ENCODE assay signal across 23 mouse cellular contexts in the genomic region with DNA sequence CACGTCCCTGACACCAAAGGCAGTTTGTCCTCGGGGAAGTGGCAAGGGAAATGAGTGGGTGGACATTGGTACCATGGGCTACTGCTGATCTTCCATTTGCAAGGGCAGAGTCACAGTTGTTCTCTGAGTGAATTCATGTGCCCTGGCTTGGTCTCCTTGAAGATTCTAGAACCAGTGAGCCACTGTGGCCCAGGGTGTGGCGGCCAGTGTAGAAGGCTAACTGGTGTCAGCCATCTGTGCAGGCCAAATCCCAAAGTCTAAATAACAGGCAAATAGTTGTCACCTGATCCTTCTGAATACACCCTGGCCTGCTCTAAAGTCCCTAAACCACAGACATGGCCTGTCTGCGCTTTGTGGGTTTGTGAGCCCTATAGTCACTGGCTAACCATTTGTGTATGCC.
DNase-seq lines count a peak whose midpoint lies in the region; TF ChIP-seq lines count a peak whose summit lies in the region.
"Had no signal": no experiment of that assay in that cellular context is flagged by ENCODE, and none has a peak within 500 bp of the region (broad histone marks: within the 10 kb centered on the region; RNA-seq: fewer than 3 reads in every experiment).

No protein-coding gene starts in this region.

- H3ac ChIP-seq in C2C12 (ENCODE audit: control insufficient read depth, insufficient read length, low read depth) = no peak overlapping the region
- H3ac ChIP-seq in myocyte (ENCODE audit: control insufficient read depth, insufficient read length) = no peak overlapping the region

- peak; percentile 61 for DNase-seq in heart, adult 11 months
- DNase-seq in heart, adult 2 months = no peak
- peak; percentile 5 for DNase-seq in 3T3-L1 (ENCODE audit: low read depth, low spot score)
- DNase-seq in left cerebral cortex, adult 8-10 months (ENCODE audit: low spot score in 2 of 2) = no peak
- DNase-seq in right cerebral cortex, postnatal 36 days (ENCODE audit: low spot score in 2 of 2) = no peak
- no peak for DNase-seq in ovary, postnatal 10 days (ENCODE audit: low spot score)
- DNase-seq: adrenal gland, adult 2 months; adrenal gland, postnatal 10 days; adrenal gland, postnatal 25 days; B cell, adult 2 months; cerebellum, adult 11 months; cerebellum, adult 18-20 months; cerebellum, adult 8-10 months; cerebellum, adult 9-11 months; cerebellum, postnatal 14 days; cerebellum, postnatal 36 days; embryo, embryonic 11 days; forebrain, postnatal 0 days had no signal

- H3K4me2 ChIP-seq in myocyte (ENCODE audit: low read depth) = peak overlapping the region; percentile 38
- H3K4me2 ChIP-seq: embryonic facial prominence, embryonic 12.5 days; forebrain, embryonic 13.5 days; forebrain, embryonic 15.5 days had no signal

- TF ChIP-seq POLR2A in heart, adult 2 months (IDR thresholded peaks at IDR 0.05; ENCODE audit: insufficient read depth, low read depth, low read length) = no peak
- no peak for TF ChIP-seq POLR2A in myocyte (IDR thresholded peaks at IDR 0.05; ENCODE audit: insufficient read length, low read depth)

- TF ChIP-seq CTCF in heart, adult 2 months (IDR thresholded peaks at IDR 0.05) = no peak
- no peak for TF ChIP-seq CTCF in C2C12 (IDR thresholded peaks at IDR 0.05; ENCODE audit: control insufficient read depth, insufficient read depth, insufficient read length)

- no peaks in the 10 kb centered on the region for H3K36me3 ChIP-seq in heart, adult 2 months (ENCODE audit: control insufficient read depth, insufficient read depth, low read length)
- H3K36me3 ChIP-seq in C2C12 (ENCODE audit: control insufficient read depth, insufficient read depth) (no peaks in the 10 kb centered on the region), myocyte (ENCODE audit: control insufficient read depth, insufficient read depth) (no peaks in the 10 kb centered on the region)
- H3K36me3 ChIP-seq: embryonic facial prominence, embryonic 12.5 days; forebrain, embryonic 15.5 days had no signal

- no peaks in the 10 kb centered on the region for H3K4me1 ChIP-seq in heart, adult 2 months (ENCODE audit: control insufficient read depth, insufficient read depth, low read length)
- H3K4me1 ChIP-seq: embryonic facial prominence, embryonic 12.5 days; forebrain, embryonic 13.5 days; forebrain, embryonic 15.5 days had no signal

- H3K79me2 ChIP-seq in heart, adult 2 months (replicated peaks; ENCODE audit: control insufficient read depth, insufficient read depth, low read length) = no peaks in the 10 kb centered on the region
- H3K79me2 ChIP-seq in C2C12 (ENCODE audit: control insufficient read depth, insufficient read depth) (no peaks in the 10 kb centered on the region), myocyte (ENCODE audit: control insufficient read depth, insufficient read depth) (no peaks in the 10 kb centered on the region)

- H3K4me3 ChIP-seq in heart, adult 2 months = no peak overlapping the region
- H3K4me3 ChIP-seq in C2C12 (ENCODE audit: insufficient read depth, poor library complexity, severe bottlenecking) (no peak overlapping the region), myocyte (no peak overlapping the region)
- H3K4me3 ChIP-seq: embryonic facial prominence, embryonic 12.5 days; forebrain, embryonic 13.5 days; forebrain, embryonic 15.5 days had no signal

- H3K27ac ChIP-seq in heart, adult 2 months = no peak overlapping the region
- H3K27ac ChIP-seq: embryonic facial prominence, embryonic 12.5 days; forebrain, embryonic 13.5 days; forebrain, embryonic 15.5 days had no signal

- WGBS in heart, adult 2 months = 88% methylated on average over 4 of the region's 4 CpGs

- intact Hi-C loops in heart, adult 2 months (cut with DNase I) = no loop called here

- no peaks in the 10 kb centered on the region for H3K27me3 ChIP-seq in heart, adult 2 months (ENCODE audit: control insufficient read depth, insufficient read depth, low read length)
- H3K27me3 ChIP-seq in C2C12 (ENCODE audit: control insufficient read depth, insufficient read depth, insufficient read length) (no peaks in the 10 kb centered on the region), myocyte (ENCODE audit: control insufficient read depth, insufficient read depth, insufficient read length) (no peaks in the 10 kb centered on the region)
- H3K27me3 ChIP-seq: embryonic facial prominence, embryonic 12.5 days; forebrain, embryonic 13.5 days; forebrain, embryonic 15.5 days had no signal

- no peak for TF ChIP-seq EP300 in heart, adult 2 months (IDR thresholded peaks at IDR 0.05; ENCODE audit: insufficient read depth, low read depth, low read length)

- no peak overlapping the region for H3K9ac ChIP-seq in heart, adult 2 months (ENCODE audit: low read depth, low read length)
- H3K9ac ChIP-seq: embryonic facial prominence, embryonic 12.5 days; forebrain, embryonic 13.5 days; forebrain, embryonic 15.5 days; forebrain, postnatal 0 days had no signal

- H3K79me3 ChIP-seq in C2C12 (ENCODE audit: low read depth) = no peaks in the 10 kb centered on the region

TF ChIP-seq in C2C12, 6 proteins besides CTCF, POLR2A, EP300 and RAD21:
- TF ChIP-seq MYOG (IDR thresholded peaks at IDR 0.05; ENCODE audit: control insufficient read depth, extremely low read depth, insufficient read length) (no peak), USF1 (IDR thresholded peaks at IDR 0.05; ENCODE audit: low read depth) (peak; percentile 11), MYOD1 (IDR thresholded peaks at IDR 0.05; ENCODE audit: control insufficient read depth, insufficient read length, low read depth) (peak; percentile 15), MAX (IDR thresholded peaks at IDR 0.05) (no peak), CEBPB (IDR thresholded peaks at IDR 0.05; ENCODE audit: low read depth) (no peak), FOSL1 (IDR thresholded peaks at IDR 0.05; ENCODE audit: insufficient read depth, low read length, poor library complexity, severe bottlenecking) (no peak)

TF ChIP-seq in myocyte, 11 proteins besides CTCF, POLR2A, EP300 and RAD21:
- TF ChIP-seq TCF12 (IDR thresholded peaks at IDR 0.05; ENCODE audit: insufficient read depth, poor library complexity, severe bottlenecking) (no peak), MYOD1 (IDR thresholded peaks at IDR 0.05; ENCODE audit: control insufficient read depth in 1 of 3, insufficient read length in 2 of 3, low read depth in 2 of 3) (peak in 2 of 3 experiments; percentile 38 to 68), REST (IDR thresholded peaks at IDR 0.05; ENCODE audit: insufficient read depth, insufficient read length) (no peak), CEBPB (IDR thresholded peaks at IDR 0.05; ENCODE audit: insufficient read depth, poor library complexity, severe bottlenecking) (no peak), MYOG (IDR thresholded peaks at IDR 0.05; ENCODE audit: control insufficient read depth in 1 of 3, insufficient read depth in 1 of 3, insufficient read length in 2 of 3, low read depth in 2 of 3) (peak in 2 of 3 experiments; percentile 23 to 82)

Comparison
In these comparisons a context has a peak if more than half of its experiments do, and no peak if none do; other contexts are left out.
1. DNase-seq: peak in heart, adult 11 months (single experiment) and 3T3-L1 (single experiment); none in heart, adult 2 months (0 of 2), left cerebral cortex, adult 8-10 months (0 of 2), right cerebral cortex, postnatal 36 days (0 of 2) and ovary, postnatal 10 days (single experiment).